In the genomic region with DNA sequence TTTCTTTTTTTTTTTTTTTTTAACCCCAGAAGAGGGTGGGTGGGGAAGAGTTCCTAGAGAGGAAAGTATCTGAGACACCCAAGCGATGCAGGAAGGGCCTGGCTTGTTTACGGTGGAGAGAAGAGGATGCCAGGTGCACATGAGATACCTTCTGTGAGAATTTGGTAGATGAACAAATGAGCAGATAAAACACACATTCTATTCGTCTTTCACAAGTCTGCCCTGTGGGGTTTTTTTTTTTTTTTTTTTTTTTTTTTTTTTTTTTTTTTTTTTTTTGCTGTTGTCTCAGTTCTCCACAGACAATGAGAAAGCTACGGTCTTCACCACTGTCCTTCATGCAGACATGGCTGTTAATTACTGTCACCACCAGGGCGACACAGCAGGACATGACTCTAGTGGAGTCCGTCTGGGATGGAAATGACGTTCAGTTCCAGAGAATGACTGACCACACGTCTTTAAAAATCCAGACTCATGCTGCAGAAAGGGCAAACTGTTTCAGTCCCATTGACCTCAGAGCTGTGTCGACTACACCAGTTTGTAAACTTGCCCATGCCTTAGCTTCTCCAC, we compare ENCODE assay signal across 8 mouse cellular contexts.
DNase-seq lines count a peak whose midpoint lies in the region; ATAC-seq and TF ChIP-seq lines count a peak whose summit lies in the region.

No protein-coding gene starts in this region.

- peak overlapping the region; percentile 36 to 37 for H3K4me3 ChIP-seq in heart, embryonic 14.5 days (ENCODE audit: control insufficient read depth in 1 of 2, insufficient read depth in 1 of 2, low read depth in 1 of 2, low read length in 2 of 2)
- H3K4me3 ChIP-seq in cortical plate, adult 2 months (ENCODE audit: insufficient read depth, low read length), result 0 out of 2 replicates have a peak overlapping the region, but pooled peaks have one; percentile 7
- H3K4me3 ChIP-seq in hindbrain, embryonic 12.5 days, result no peak overlapping the region; the same call in 1 of the 2 replicates
- peak overlapping the region; percentile 38; the same call in 1 of the 2 replicates for H3K4me3 ChIP-seq in midbrain, embryonic 15.5 days

- H3K4me2 ChIP-seq in heart, embryonic 14.5 days (ENCODE audit: low read length), result peak overlapping the region; percentile 67
- H3K4me2 ChIP-seq in hindbrain, embryonic 12.5 days (replicated peaks), result peak overlapping the region; percentile 60
- H3K4me2 ChIP-seq in midbrain, embryonic 15.5 days, result peak overlapping the region; percentile 57

- H3K9ac ChIP-seq in heart, embryonic 14.5 days (ENCODE audit: low read length), result no peak overlapping the region
- H3K9ac ChIP-seq in hindbrain, embryonic 12.5 days, result no peak overlapping the region
- peak overlapping the region; percentile 35; the same call in 1 of the 2 replicates for H3K9ac ChIP-seq in midbrain, embryonic 15.5 days

- no peak for DNase-seq in heart, adult 11 months
- DNase-seq in spleen, adult 12 weeks (ENCODE audit: low spot score), result no peak
- no peak for DNase-seq in adrenal gland, adult 8-10 months
- DNase-seq in frontal cortex, adult 2 months (ENCODE audit: extremely low spot score in 1 of 2, low spot score in 1 of 2), result no peak

- WGBS in heart, embryonic 14.5 days, result 15% methylated on average over 9 of the region's 9 CpGs
- 11% methylated on average over 9 of the region's 9 CpGs for WGBS in hindbrain, embryonic 12.5 days
- 12% methylated on average over 9 of the region's 9 CpGs for WGBS in midbrain, embryonic 15.5 days

- no peak for ATAC-seq in heart, embryonic 14.5 days (ENCODE audit: insufficient number of reproducible peaks, insufficient read depth, low FRiP score, low read depth)
- ATAC-seq in hindbrain, embryonic 12.5 days (ENCODE audit: low FRiP score), result no peak
- no peak for ATAC-seq in midbrain, embryonic 15.5 days (replicated peaks)

- no peaks in the 10 kb centered on the region for H3K36me3 ChIP-seq in heart, embryonic 14.5 days (ENCODE audit: control insufficient read depth, insufficient read depth, low read length)
- H3K36me3 ChIP-seq in hindbrain, embryonic 12.5 days, result no peaks in the 10 kb centered on the region
- no peaks in the 10 kb centered on the region for H3K36me3 ChIP-seq in midbrain, embryonic 15.5 days (replicated peaks)

- peaks cover 0 to 3% of the 10 kb centered on the region in 2 experiments; a peak in 1 of 4 replicates for H3K4me1 ChIP-seq in heart, embryonic 14.5 days (ENCODE audit: control insufficient read depth in 2 of 2, insufficient read depth in 2 of 2, low read length in 2 of 2)
- H3K4me1 ChIP-seq in cortical plate, adult 2 months (ENCODE audit: control insufficient read depth, insufficient read depth, low read length), result peaks cover 2% of the 10 kb centered on the region; the same call in 1 of the 2 replicates
- peaks cover 8% of the 10 kb centered on the region; the same call in 1 of the 2 replicates for H3K4me1 ChIP-seq in hindbrain, embryonic 12.5 days
- H3K4me1 ChIP-seq in midbrain, embryonic 15.5 days, result peaks cover 20% of the 10 kb centered on the region

- no peaks in the 10 kb centered on the region for H3K27me3 ChIP-seq in heart, embryonic 14.5 days (ENCODE audit: control insufficient read depth, insufficient read depth, low read length)
- H3K27me3 ChIP-seq in hindbrain, embryonic 12.5 days, result peaks cover 4% of the 10 kb centered on the region; the same call in 1 of the 2 replicates
- H3K27me3 ChIP-seq in midbrain, embryonic 15.5 days (replicated peaks), result no peaks in the 10 kb centered on the region

- H3K9me3 ChIP-seq in heart, embryonic 14.5 days (ENCODE audit: control insufficient read depth, low read length), result no peaks in the 10 kb centered on the region
- no peaks in the 10 kb centered on the region for H3K9me3 ChIP-seq in hindbrain, embryonic 12.5 days (replicated peaks)
- no peaks in the 10 kb centered on the region for H3K9me3 ChIP-seq in midbrain, embryonic 15.5 days

- TF ChIP-seq CTCF in cortical plate, adult 2 months (IDR thresholded peaks at IDR 0.05; ENCODE audit: extremely low read depth, insufficient read depth, low read length), result no peak

- H3K27ac ChIP-seq in heart, embryonic 14.5 days (replicated peaks in 1 of 2; ENCODE audit: control insufficient read depth in 1 of 2, insufficient read depth in 1 of 2, low read depth in 2 of 2, low read length in 2 of 2), result no peak overlapping the region
- no peak overlapping the region for H3K27ac ChIP-seq in cortical plate, adult 2 months (ENCODE audit: insufficient read depth, low read length)
- no peak overlapping the region for H3K27ac ChIP-seq in hindbrain, embryonic 12.5 days
- H3K27ac ChIP-seq in midbrain, embryonic 15.5 days, result no peak overlapping the region

- TF ChIP-seq POLR2A in cortical plate, adult 2 months (IDR thresholded peaks at IDR 0.05; ENCODE audit: extremely low read depth, insufficient read depth, low read length), result no peak
